Mouse (Mus musculus): ENCODE data around the gene Igsf3. TPM values are rescaled to one million over a fixed set of nuclear protein-coding genes. Genes with fewer than 3 reads are reported as not detected.
A peak's percentile ranks its signal among the peaks of the same experiment; 100 is the strongest.

The Igsf3 gene
- polyA plus RNA-seq, 1 experiment from 2014 or later = 30.0 TPM

DNA sequence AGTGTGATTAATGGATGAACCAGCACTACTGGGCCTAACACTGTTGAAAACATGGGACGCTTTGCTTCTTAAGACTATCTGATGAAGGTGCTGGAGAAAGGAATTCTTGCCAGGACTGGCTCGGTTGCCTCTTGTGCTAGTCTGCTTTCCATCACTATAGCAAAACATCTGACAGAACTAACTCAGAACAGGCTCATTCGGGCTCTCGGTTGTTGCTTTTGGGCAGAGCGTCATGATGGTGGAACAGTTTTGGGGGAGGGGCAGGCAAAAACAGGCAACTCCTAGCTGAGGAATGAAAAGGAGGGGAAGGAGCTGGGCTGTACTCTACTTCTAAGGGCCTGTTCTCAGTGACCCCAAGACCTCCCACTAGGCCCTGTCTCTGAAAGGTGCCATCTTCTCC lies 4.8 kb downstream of the Igsf3 start:
- Histone ChIP-seq H3K9ac (ENCODE audit: low read length) (no peak overlapping the region), H3K4me1 (ENCODE audit: control insufficient read depth, insufficient read depth, low read length) (peaks cover 44% of the 10 kb centered on the region), H3K36me3 (ENCODE audit: control insufficient read depth, insufficient read depth, low read length) (no peaks in the 10 kb centered on the region), H3K4me3 (ENCODE audit: low read depth, low read length) (no peak overlapping the region), H3K27me3 (replicated peaks; ENCODE audit: control insufficient read depth, insufficient read depth, low read length) (no peaks in the 10 kb centered on the region), H3K9me3 (replicated peaks; ENCODE audit: control insufficient read depth, low read length) (no peaks in the 10 kb centered on the region), H3K27ac (ENCODE audit: low read depth, low read length) (no peak overlapping the region), H3K4me2 (ENCODE audit: low read length) (no peak overlapping the region)
- DNase-seq (ENCODE audit: low spot score) (no peak), ATAC-seq (no peak)
- 89% methylated on average over 5 of the region's 5 CpGs for WGBS

DNA sequence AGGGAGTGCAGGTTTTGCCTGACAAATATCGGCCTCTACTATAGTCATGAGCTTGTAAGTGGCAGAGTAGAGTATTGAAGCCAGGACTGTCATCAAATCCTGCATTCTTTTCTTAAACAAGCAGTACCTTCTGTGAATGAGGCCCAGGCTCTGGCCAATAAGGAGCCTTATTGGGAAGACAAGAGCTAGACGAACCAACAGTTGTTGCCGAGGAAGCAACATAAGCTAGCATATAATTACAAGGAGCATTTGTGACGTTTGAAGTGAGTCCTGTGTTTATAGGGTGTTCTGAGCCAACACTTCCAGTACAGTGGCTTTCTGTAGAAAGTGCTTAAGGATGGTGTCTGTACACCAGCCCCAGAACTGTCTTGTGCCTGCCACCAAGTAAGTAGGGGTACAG lies 5.9 kb downstream of the Igsf3 start:
- no peak overlapping the region for H3K9ac ChIP-seq (ENCODE audit: low read length)
- H3K4me2 ChIP-seq (ENCODE audit: low read length) = peak overlapping the region; percentile 9; the same call in 1 of the 2 replicates
- DNase-seq (ENCODE audit: low spot score) (peak; percentile 49), ATAC-seq (no peak)
- no peaks in the 10 kb centered on the region for H3K27me3 ChIP-seq (replicated peaks; ENCODE audit: control insufficient read depth, insufficient read depth, low read length)
- H3K4me3 ChIP-seq (ENCODE audit: low read depth, low read length) = no peak overlapping the region
- no peaks in the 10 kb centered on the region for H3K9me3 ChIP-seq (replicated peaks; ENCODE audit: control insufficient read depth, low read length)
- H3K4me1 ChIP-seq (ENCODE audit: control insufficient read depth, insufficient read depth, low read length) = peaks cover 44% of the 10 kb centered on the region
- WGBS = 27% methylated on average over 4 of the region's 4 CpGs
- no peaks in the 10 kb centered on the region for H3K36me3 ChIP-seq (ENCODE audit: control insufficient read depth, insufficient read depth, low read length)
- H3K27ac ChIP-seq (ENCODE audit: low read depth, low read length) = no peak overlapping the region

DNA sequence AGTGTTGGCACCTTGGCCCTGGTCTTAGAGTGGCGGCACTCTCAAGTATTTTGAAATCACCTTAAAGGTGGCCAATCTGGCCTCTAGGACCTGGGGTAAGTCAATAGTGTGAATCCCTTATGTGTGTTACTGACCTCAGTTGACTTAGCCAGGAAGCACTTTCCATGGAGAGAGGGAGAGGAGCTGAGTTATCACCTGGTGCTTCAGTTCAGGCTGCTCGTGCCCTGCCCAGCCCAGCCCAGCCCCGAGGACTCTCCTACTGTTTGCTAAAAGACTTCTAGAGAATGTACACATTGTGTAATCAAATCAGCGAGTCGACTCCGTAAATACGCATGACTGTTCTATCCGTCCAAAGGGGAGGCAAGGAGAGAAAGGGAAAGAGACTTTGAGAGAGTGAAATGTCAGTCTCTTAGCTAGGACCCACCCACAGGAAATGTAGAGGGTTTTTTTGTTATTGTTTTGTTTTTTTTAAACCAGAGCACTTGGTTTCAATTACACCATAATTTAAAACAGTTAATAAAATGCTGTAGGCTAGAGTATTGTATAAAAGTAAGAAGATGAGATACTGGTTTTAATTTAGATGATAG lies 9.6 kb downstream of the Igsf3 start:
- Histone ChIP-seq H3K4me1 (ENCODE audit: control insufficient read depth, insufficient read depth, low read length) (peaks cover 22% of the 10 kb centered on the region), H3K4me2 (ENCODE audit: low read length) (no peak overlapping the region), H3K27me3 (replicated peaks; ENCODE audit: control insufficient read depth, insufficient read depth, low read length) (no peaks in the 10 kb centered on the region), H3K9ac (ENCODE audit: low read length) (no peak overlapping the region), H3K27ac (ENCODE audit: low read depth, low read length) (no peak overlapping the region), H3K36me3 (ENCODE audit: control insufficient read depth, insufficient read depth, low read length) (no peaks in the 10 kb centered on the region), H3K4me3 (ENCODE audit: low read depth, low read length) (no peak overlapping the region), H3K9me3 (replicated peaks; ENCODE audit: control insufficient read depth, low read length) (no peaks in the 10 kb centered on the region)
- ATAC-seq (no peak), DNase-seq (ENCODE audit: low spot score) (no peak)
- whole genome bisulfite sequencing = 68% methylated on average over 8 of the region's 8 CpGs

DNA sequence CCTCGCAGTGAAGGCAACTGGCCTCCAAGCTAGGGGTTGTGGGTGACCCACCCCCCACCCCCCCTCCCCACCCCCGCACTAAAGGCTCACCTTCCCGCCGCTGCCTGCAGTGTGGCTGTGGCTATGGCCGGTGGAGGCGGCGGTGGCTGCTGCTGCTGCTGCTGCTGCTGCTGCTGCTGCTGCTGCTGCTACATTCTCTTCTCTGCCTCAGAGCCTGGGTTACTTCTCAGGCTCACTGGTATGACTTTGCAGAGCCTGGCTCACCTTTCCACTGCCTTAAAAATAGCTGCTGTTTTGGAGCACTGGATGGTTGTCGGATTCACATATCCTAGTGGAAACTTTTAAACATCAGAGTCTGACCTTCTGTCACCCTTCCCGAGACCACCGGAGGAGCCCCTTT lies 11.0 kb downstream of the Igsf3 start:
- peaks cover 11% of the 10 kb centered on the region for H3K4me1 ChIP-seq (ENCODE audit: control insufficient read depth, insufficient read depth, low read length)

DNA sequence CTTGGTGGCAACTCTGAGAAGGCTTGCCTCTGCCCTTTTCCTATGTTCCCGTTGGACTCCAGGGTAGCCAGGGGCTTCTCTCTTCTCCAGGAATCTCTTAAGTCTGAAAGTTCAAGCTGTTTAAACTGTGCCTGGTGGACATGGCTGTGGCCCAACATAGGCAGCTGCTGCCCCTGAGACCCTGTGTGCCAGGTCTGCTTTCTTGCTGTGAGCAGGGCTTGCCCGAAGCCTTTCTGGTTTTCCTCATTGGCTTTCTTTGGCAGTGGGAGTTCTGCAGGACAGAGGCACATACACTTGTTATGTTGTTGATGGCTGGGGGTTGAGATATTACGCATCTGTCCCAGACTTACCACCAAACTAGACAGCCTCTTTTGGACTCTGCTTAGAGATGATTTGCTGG lies 12.7 kb downstream of the Igsf3 start:
- peaks cover 10% of the 10 kb centered on the region for H3K4me1 ChIP-seq (ENCODE audit: control insufficient read depth, insufficient read depth, low read length)
- ATAC-seq (no peak), DNase-seq (ENCODE audit: low spot score) (no peak)
- no peaks in the 10 kb centered on the region for H3K27me3 ChIP-seq (replicated peaks; ENCODE audit: control insufficient read depth, insufficient read depth, low read length)
- no peak overlapping the region for H3K27ac ChIP-seq (ENCODE audit: low read depth, low read length)
- no peak overlapping the region for H3K4me2 ChIP-seq (ENCODE audit: low read length)
- WGBS = 93% methylated on average over 3 of the region's 3 CpGs
- H3K9ac ChIP-seq (ENCODE audit: low read length) = no peak overlapping the region
- H3K9me3 ChIP-seq (replicated peaks; ENCODE audit: control insufficient read depth, low read length) = no peaks in the 10 kb centered on the region
- no peak overlapping the region for H3K4me3 ChIP-seq (ENCODE audit: low read depth, low read length)
- no peaks in the 10 kb centered on the region for H3K36me3 ChIP-seq (ENCODE audit: control insufficient read depth, insufficient read depth, low read length)

More for the DNA sequence above, 11.0 kb downstream of the Igsf3 start:
- WGBS = 10% methylated on average over 10 of the region's 10 CpGs
- DNase-seq (ENCODE audit: low spot score) = no peak
- Histone ChIP-seq H3K4me2 (ENCODE audit: low read length) (no peak overlapping the region), H3K4me3 (ENCODE audit: low read depth, low read length) (no peak overlapping the region), H3K9ac (ENCODE audit: low read length) (no peak overlapping the region), H3K27ac (ENCODE audit: low read depth, low read length) (no peak overlapping the region), H3K36me3 (ENCODE audit: control insufficient read depth, insufficient read depth, low read length) (no peaks in the 10 kb centered on the region), H3K27me3 (replicated peaks; ENCODE audit: control insufficient read depth, insufficient read depth, low read length) (no peaks in the 10 kb centered on the region), H3K9me3 (replicated peaks; ENCODE audit: control insufficient read depth, low read length) (no peaks in the 10 kb centered on the region)
- ATAC-seq = no peak

DNA sequence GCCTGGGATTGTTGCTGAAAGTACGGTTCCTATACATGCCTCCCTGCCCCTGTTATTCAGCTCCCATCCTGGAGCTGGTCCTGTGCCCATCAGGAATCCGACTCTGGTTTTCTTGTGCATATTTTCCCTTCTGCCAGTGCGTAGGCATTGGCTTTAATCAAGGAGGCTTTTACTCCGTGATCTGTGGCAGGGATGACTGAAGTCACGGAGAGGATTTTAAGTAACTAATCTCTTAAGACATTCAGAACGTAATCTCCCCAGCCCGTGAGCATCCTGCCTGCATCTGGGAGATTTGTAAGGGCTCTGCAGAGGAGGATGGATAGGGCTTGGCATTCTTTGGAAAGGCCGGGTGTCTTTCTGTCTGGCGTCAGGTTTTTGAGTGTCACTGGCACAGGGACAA lies 13.6 kb downstream of the Igsf3 start:
- Histone ChIP-seq H3K36me3 (ENCODE audit: control insufficient read depth, insufficient read depth, low read length) (no peaks in the 10 kb centered on the region), H3K9ac (ENCODE audit: low read length) (no peak overlapping the region), H3K4me1 (ENCODE audit: control insufficient read depth, insufficient read depth, low read length) (peaks cover 10% of the 10 kb centered on the region), H3K27ac (ENCODE audit: low read depth, low read length) (no peak overlapping the region), H3K9me3 (replicated peaks; ENCODE audit: control insufficient read depth, low read length) (no peaks in the 10 kb centered on the region), H3K4me3 (ENCODE audit: low read depth, low read length) (no peak overlapping the region), H3K4me2 (ENCODE audit: low read length) (no peak overlapping the region), H3K27me3 (replicated peaks; ENCODE audit: control insufficient read depth, insufficient read depth, low read length) (no peaks in the 10 kb centered on the region)
- DNase-seq (ENCODE audit: low spot score) (peak; percentile 24), ATAC-seq (no peak)
- WGBS = 31% methylated on average over 9 of the region's 9 CpGs

DNA sequence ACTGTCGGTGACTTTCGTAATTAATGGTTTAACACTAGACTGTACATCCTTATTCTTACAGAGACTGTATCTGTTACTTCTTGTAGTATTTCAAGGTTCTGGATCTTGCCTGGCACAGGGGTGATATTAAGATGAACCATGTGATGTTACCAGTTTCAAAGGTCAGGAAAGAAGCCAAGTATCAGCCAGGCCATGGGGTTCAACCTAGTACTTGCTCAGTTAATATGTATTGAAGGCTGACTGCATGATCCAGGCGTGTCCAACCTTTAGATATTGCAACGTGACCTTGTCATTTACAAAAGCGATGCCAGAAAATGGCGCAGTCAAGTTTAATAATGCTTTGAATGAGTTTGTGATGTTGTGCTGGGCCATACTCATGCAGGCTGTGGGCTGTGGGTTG lies 15.1 kb downstream of the Igsf3 start:
- H3K9ac ChIP-seq (ENCODE audit: low read length) = no peak overlapping the region
- H3K36me3 ChIP-seq (ENCODE audit: control insufficient read depth, insufficient read depth, low read length) = no peaks in the 10 kb centered on the region
- H3K27ac ChIP-seq (ENCODE audit: low read depth, low read length) = no peak overlapping the region
- DNase-seq (ENCODE audit: low spot score) (no peak), ATAC-seq (no peak)
- 96% methylated on average over 6 of the region's 6 CpGs for WGBS
- H3K4me3 ChIP-seq (ENCODE audit: low read depth, low read length) = no peak overlapping the region
- no peaks in the 10 kb centered on the region for H3K9me3 ChIP-seq (replicated peaks; ENCODE audit: control insufficient read depth, low read length)
- peaks cover 15% of the 10 kb centered on the region for H3K4me1 ChIP-seq (ENCODE audit: control insufficient read depth, insufficient read depth, low read length)
- no peaks in the 10 kb centered on the region for H3K27me3 ChIP-seq (replicated peaks; ENCODE audit: control insufficient read depth, insufficient read depth, low read length)
- no peak overlapping the region for H3K4me2 ChIP-seq (ENCODE audit: low read length)

DNA sequence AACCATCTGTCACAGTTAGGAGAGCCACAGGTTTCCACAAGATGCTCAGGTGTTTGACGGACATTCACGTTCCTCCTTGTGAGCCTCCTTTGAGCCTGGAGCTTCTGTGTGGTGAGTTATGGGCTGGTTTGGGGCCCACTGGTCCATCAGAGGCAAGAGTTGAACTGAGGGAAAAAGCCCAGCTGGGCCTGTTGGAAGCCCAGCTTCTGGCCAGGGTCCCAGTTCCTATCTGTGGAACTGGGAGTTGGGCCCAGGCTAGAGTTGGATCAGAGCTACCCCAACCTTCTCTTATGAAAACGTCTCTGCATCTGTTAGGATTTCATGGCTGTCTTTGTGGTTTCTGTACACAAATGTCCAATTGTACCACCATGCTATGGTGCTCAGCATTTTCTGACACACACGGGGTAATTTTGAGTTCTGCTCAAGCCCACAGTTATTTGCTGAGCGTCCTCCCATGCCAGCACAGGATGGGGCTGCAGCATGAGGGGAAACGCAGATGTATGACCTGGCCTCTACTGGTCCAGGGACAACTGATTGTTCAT lies 16.3 kb downstream of the Igsf3 start:
- peaks cover 24% of the 10 kb centered on the region for H3K4me1 ChIP-seq (ENCODE audit: control insufficient read depth, insufficient read depth, low read length)
- ATAC-seq (no peak), DNase-seq (ENCODE audit: low spot score) (no peak)
- no peaks in the 10 kb centered on the region for H3K9me3 ChIP-seq (replicated peaks; ENCODE audit: control insufficient read depth, low read length)
- no peak overlapping the region for H3K4me3 ChIP-seq (ENCODE audit: low read depth, low read length)
- no peaks in the 10 kb centered on the region for H3K36me3 ChIP-seq (ENCODE audit: control insufficient read depth, insufficient read depth, low read length)
- no peak overlapping the region for H3K9ac ChIP-seq (ENCODE audit: low read length)
- H3K4me2 ChIP-seq (ENCODE audit: low read length) = no peak overlapping the region
- 90% methylated on average over 6 of the region's 6 CpGs for WGBS
- H3K27me3 ChIP-seq (replicated peaks; ENCODE audit: control insufficient read depth, insufficient read depth, low read length) = no peaks in the 10 kb centered on the region
- H3K27ac ChIP-seq (ENCODE audit: low read depth, low read length) = no peak overlapping the region

DNA sequence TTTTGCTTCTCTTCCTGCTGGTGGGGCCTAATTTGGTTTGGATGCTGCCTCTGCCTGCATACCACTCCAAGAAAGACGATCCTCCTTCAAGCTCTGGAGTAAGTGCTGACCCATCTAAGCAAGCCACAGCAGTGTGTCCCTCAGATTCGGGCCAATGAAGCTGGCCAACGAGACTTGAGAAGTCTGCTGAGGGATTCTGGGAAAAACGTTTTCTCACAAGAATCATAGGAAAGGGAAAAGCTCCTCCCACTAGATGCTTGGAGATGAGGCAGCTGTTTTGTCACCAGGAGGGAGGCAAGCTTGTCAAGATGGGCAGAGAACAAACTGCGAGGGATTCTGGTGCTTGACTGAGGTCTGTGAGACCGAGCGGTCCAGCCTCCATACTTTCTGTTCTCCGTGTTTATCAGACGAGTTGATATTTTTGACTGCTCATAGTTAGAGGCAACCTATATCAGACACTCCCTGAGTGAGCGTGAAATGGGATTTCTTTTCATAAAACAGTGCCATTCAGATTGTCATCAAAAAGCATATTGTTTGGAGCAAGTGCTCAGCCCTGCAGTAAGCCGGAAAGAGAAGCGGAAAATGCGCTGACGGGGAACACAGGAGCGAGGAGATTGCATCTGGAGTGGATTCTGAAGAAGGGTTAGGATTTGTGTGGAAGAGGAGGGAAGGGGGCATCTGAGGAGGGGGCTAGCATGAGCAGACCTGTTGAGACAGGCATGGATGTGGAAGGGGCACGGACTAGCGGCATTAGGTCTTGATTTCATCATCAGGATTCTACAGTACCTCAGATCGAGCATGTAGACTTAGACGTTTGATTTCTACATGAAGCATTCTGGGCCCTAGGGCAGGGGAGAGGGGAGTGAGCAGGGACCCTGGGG lies 17.0 kb downstream of the Igsf3 start:
- H3K9ac ChIP-seq (ENCODE audit: low read length) = no peak overlapping the region
- no peak overlapping the region for H3K4me2 ChIP-seq (ENCODE audit: low read length)
- H3K27me3 ChIP-seq (replicated peaks; ENCODE audit: control insufficient read depth, insufficient read depth, low read length) = no peaks in the 10 kb centered on the region
- peaks cover 31% of the 10 kb centered on the region for H3K4me1 ChIP-seq (ENCODE audit: control insufficient read depth, insufficient read depth, low read length)
- H3K9me3 ChIP-seq (replicated peaks; ENCODE audit: control insufficient read depth, low read length) = no peaks in the 10 kb centered on the region
- ATAC-seq = no peak
- 69% methylated on average over 19 of the region's 19 CpGs for WGBS
- DNase-seq (ENCODE audit: low spot score) = no peak
- no peak overlapping the region for H3K4me3 ChIP-seq (ENCODE audit: low read depth, low read length)
- H3K36me3 ChIP-seq (ENCODE audit: control insufficient read depth, insufficient read depth, low read length) = no peaks in the 10 kb centered on the region
- no peak overlapping the region for H3K27ac ChIP-seq (ENCODE audit: low read depth, low read length)

Data from forebrain, embryonic 14.5 days (tissue).